ENCODE assay signal across 8 mouse cellular contexts in genomic region chr2:52423611-52424247, GRCm38 (mm10). TPM values are rescaled to one million over a fixed set of nuclear protein-coding genes. Genes with fewer than 3 reads are reported as not detected.
DNase-seq lines count a peak whose midpoint lies in the region; ATAC-seq lines count a peak whose summit lies in the region.

No protein-coding gene starts in this region.

- no peaks in the 10 kb centered on the region for H3K27me3 ChIP-seq in lung, embryonic 16.5 days (ENCODE audit: control insufficient read depth, insufficient read depth, low read depth, low read length)
- no peaks in the 10 kb centered on the region for H3K27me3 ChIP-seq in embryonic facial prominence, embryonic 10.5 days (replicated peaks; ENCODE audit: low read depth, poor library complexity, severe bottlenecking)
- no peaks in the 10 kb centered on the region for H3K27me3 ChIP-seq in intestine, embryonic 15.5 days (replicated peaks)
- H3K27me3 ChIP-seq in midbrain, embryonic 12.5 days, result no peaks in the 10 kb centered on the region

- 0 out of 2 replicates have a peak overlapping the region, but pooled peaks have one; percentile 27 for H3K27ac ChIP-seq in lung, embryonic 16.5 days (ENCODE audit: low read length)
- peak overlapping the region; percentile 99 for H3K27ac ChIP-seq in embryonic facial prominence, embryonic 10.5 days (replicated peaks)
- H3K27ac ChIP-seq in intestine, embryonic 15.5 days, result no peak overlapping the region
- peak overlapping the region; percentile 88; the same call in 1 of the 2 replicates for H3K27ac ChIP-seq in midbrain, embryonic 12.5 days (replicated peaks)

- H3K4me1 ChIP-seq in lung, embryonic 16.5 days (replicated peaks; ENCODE audit: control insufficient read depth, insufficient read depth, low read length), result peaks cover 27% of the 10 kb centered on the region
- peaks cover 35% of the 10 kb centered on the region for H3K4me1 ChIP-seq in embryonic facial prominence, embryonic 10.5 days
- H3K4me1 ChIP-seq in intestine, embryonic 15.5 days (replicated peaks), result peaks cover 14% of the 10 kb centered on the region
- peaks cover 23% of the 10 kb centered on the region for H3K4me1 ChIP-seq in midbrain, embryonic 12.5 days

- peak overlapping the region; percentile 75 for H3K4me2 ChIP-seq in lung, embryonic 16.5 days (ENCODE audit: low read depth, low read length)
- H3K4me2 ChIP-seq in intestine, embryonic 15.5 days (replicated peaks), result peak overlapping the region; percentile 55
- H3K4me2 ChIP-seq in midbrain, embryonic 12.5 days (replicated peaks), result peak overlapping the region; percentile 69

- ATAC-seq in lung, embryonic 16.5 days (ENCODE audit: low read depth), result no peak
- no peak for ATAC-seq in intestine, embryonic 15.5 days
- ATAC-seq in midbrain, embryonic 12.5 days (ENCODE audit: low FRiP score, low read depth), result no peak
- no peak for ATAC-seq in monocyte, adult 5-6 weeks (replicated peaks; ENCODE audit: insufficient number of reproducible peaks, low FRiP score, low TSS enrichment, poor library complexity, severe bottlenecking)

- peak overlapping the region; percentile 99 for H3K9ac ChIP-seq in lung, embryonic 16.5 days (ENCODE audit: low read length)
- H3K9ac ChIP-seq in intestine, embryonic 15.5 days, result peak overlapping the region; percentile 94
- H3K9ac ChIP-seq in midbrain, embryonic 12.5 days (replicated peaks), result peak overlapping the region; percentile 91

- intact Hi-C loops in left cerebral cortex, postnatal 10 days (cut with DNase I), result loop anchor here (10.0 kb wide), 1 partner anchor 171 kb away; no protein-coding TSS in a partner anchor

- 2% methylated on average over 16 of the region's 16 CpGs for WGBS in lung, embryonic 16.5 days
- WGBS in embryonic facial prominence, embryonic 10.5 days, result 7% methylated on average over 16 of the region's 16 CpGs
- 1% methylated on average over 16 of the region's 16 CpGs for WGBS in intestine, embryonic 15.5 days
- WGBS in midbrain, embryonic 12.5 days, result 4% methylated on average over 16 of the region's 16 CpGs

- H3K4me3 ChIP-seq in lung, embryonic 16.5 days (ENCODE audit: low read length), result peak overlapping the region; percentile 95
- H3K4me3 ChIP-seq in embryonic facial prominence, embryonic 10.5 days, result peak overlapping the region; percentile 93
- H3K4me3 ChIP-seq in intestine, embryonic 15.5 days (replicated peaks), result peak overlapping the region; percentile 95
- peak overlapping the region; percentile 95 for H3K4me3 ChIP-seq in midbrain, embryonic 12.5 days

- no peaks in the 10 kb centered on the region for H3K9me3 ChIP-seq in lung, embryonic 16.5 days (ENCODE audit: control insufficient read depth, low read length)
- no peaks in the 10 kb centered on the region for H3K9me3 ChIP-seq in embryonic facial prominence, embryonic 10.5 days
- H3K9me3 ChIP-seq in intestine, embryonic 15.5 days, result no peaks in the 10 kb centered on the region
- 0 out of 2 replicates have a peak, but pooled peaks cover 2% of the 10 kb centered on the region for H3K9me3 ChIP-seq in midbrain, embryonic 12.5 days

- no peak for DNase-seq in lung, postnatal 25 days (ENCODE audit: low spot score)
- DNase-seq in embryonic facial prominence, embryonic 10.5 days (ENCODE audit: low spot score), result no peak
- DNase-seq in left cerebral cortex, postnatal 10 days (ENCODE audit: extremely low spot score in 1 of 2, low spot score in 2 of 2), result no peak
- no peak for DNase-seq in B cell, adult 2 months

- H3K36me3 ChIP-seq in lung, embryonic 16.5 days (ENCODE audit: control insufficient read depth, insufficient read depth, low read length), result no peaks in the 10 kb centered on the region
- H3K36me3 ChIP-seq in embryonic facial prominence, embryonic 10.5 days (replicated peaks), result no peaks in the 10 kb centered on the region
- H3K36me3 ChIP-seq in intestine, embryonic 15.5 days, result no peaks in the 10 kb centered on the region
- H3K36me3 ChIP-seq in midbrain, embryonic 12.5 days, result no peaks in the 10 kb centered on the region

RNA-seq across cellular contexts. Expression of gene Arl5a, which starts 1.0 kb away (rescaled TPM):
- 27.5 and 36.5 TPM in 2 replicates for polyA plus RNA-seq in lung, embryonic 16.5 days (2015; fragmentation: Nextera tagmentation; extraction: Ambion mirVana)
- 53.6 and 54.1 TPM in 2 replicates for polyA plus RNA-seq in embryonic facial prominence, embryonic 10.5 days (2016; fragmentation: Nextera tagmentation; extraction: Ambion mirVana)
- 33.3 and 36.4 TPM in 2 replicates for polyA plus RNA-seq in intestine, embryonic 15.5 days (2015; fragmentation: Nextera tagmentation; extraction: Ambion mirVana)
- polyA plus RNA-seq in midbrain, embryonic 12.5 days (2016; fragmentation: Nextera tagmentation; extraction: Ambion mirVana), result 59.6 and 66.5 TPM in 2 replicates
- 10 to 100 TPM; 73.5 to 80.7 TPM for total RNA-seq in left cerebral cortex, postnatal 10 days (2021)
- 66.3 to 97.8 TPM (median 74.9 TPM) in 3 replicates for total RNA-seq in monocyte, adult 5-6 weeks (2017)

RNA-seq across cellular contexts. Expression of gene Neb, which starts 45.5 kb away (rescaled TPM):
- 5.8 and 16.8 TPM in 2 replicates for polyA plus RNA-seq in lung, embryonic 16.5 days (2015; fragmentation: Nextera tagmentation; extraction: Ambion mirVana)
- 0.52 and 1.00 TPM in 2 replicates for polyA plus RNA-seq in embryonic facial prominence, embryonic 10.5 days (2016; fragmentation: Nextera tagmentation; extraction: Ambion mirVana)
- polyA plus RNA-seq in intestine, embryonic 15.5 days (2015; fragmentation: Nextera tagmentation; extraction: Ambion mirVana), result 0.59 and 1.4 TPM in 2 replicates
- 0.59 and 0.64 TPM in 2 replicates for polyA plus RNA-seq in midbrain, embryonic 12.5 days (2016; fragmentation: Nextera tagmentation; extraction: Ambion mirVana)
- total RNA-seq in left cerebral cortex, postnatal 10 days (2021), result 1 to 10 TPM; 4.2 to 5.3 TPM
- total RNA-seq in monocyte, adult 5-6 weeks (2017), result 0.10 to 1.5 TPM (median 0.53 TPM) in 3 replicates
